Mouse (Mus musculus): Measurements from ENCODE around the gene Pacsin1. TPM values are rescaled to one million over a fixed set of nuclear protein-coding genes. Genes with fewer than 3 reads are reported as not detected.

Pacsin1 gene
- polyA plus RNA-seq, 2 experiments = 2.4 to 4.5 TPM

DNA sequence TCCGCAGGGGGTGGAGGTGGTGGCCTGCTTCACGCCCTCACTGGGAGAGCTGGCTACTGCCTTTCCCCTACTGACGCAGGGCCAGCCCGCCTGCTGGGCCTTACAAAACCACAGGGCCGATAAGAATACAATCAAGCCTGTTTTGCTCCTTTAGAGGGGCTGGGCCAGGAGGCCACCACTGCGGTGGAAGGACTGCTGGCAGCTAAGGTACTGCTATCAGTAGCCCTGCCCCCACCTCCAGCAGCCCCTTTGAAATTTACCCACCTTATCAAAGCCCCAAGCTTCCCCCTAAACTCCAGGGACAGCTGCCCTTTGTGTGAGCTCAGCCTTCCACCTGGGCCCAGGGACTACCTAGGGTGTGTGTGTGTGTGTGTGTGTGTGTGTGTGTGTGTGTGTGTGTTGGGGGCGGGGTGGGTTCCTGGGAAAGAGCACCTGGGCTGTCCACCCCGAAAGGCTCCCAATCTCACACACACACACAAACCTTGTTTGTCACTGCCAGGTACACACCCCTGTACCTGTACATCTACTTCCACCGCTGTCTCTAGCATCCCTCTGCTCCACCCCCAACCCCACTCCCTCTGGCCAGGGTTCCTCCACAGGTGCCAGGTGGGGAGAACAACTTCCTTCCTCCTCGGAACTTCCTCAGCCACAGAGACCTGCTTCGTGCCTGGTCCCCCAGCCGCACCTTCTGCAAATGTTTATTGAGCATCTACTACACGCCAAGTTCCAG, 79.2 kb downstream of the Pacsin1 start:
- 21% methylated on average over 13 of the region's 13 CpGs for WGBS
- no peak for TF ChIP-seq POLR2A (IDR thresholded peaks at IDR 0.05; ENCODE audit: borderline replicate concordance, extremely low read depth, insufficient read depth, insufficient read length)
- H3K9me3 ChIP-seq (ENCODE audit: control insufficient read depth, low read length) = no peaks in the 10 kb centered on the region
- H3K9ac ChIP-seq (ENCODE audit: low read depth, low read length, severe bottlenecking) = no peak overlapping the region
- no peak overlapping the region for H3K4me3 ChIP-seq (replicated peaks; ENCODE audit: low read length)
- ATAC-seq (ENCODE audit: low FRiP score, low read depth) (no peak), DNase-seq (ENCODE audit: low spot score) (no peak)
- no peaks in the 10 kb centered on the region for H3K27me3 ChIP-seq (ENCODE audit: control insufficient read depth, insufficient read depth, low read length)
- H3K4me2 ChIP-seq (replicated peaks; ENCODE audit: low read depth, low read length, severe bottlenecking) = no peak overlapping the region
- no peaks in the 10 kb centered on the region for H3K36me3 ChIP-seq (ENCODE audit: control insufficient read depth, insufficient read depth, low read length)
- no peaks in the 10 kb centered on the region for H3K4me1 ChIP-seq (ENCODE audit: control insufficient read depth, insufficient read depth, low read length)
- no peak overlapping the region for H3K27ac ChIP-seq (replicated peaks; ENCODE audit: low read depth, low read length)

DNA sequence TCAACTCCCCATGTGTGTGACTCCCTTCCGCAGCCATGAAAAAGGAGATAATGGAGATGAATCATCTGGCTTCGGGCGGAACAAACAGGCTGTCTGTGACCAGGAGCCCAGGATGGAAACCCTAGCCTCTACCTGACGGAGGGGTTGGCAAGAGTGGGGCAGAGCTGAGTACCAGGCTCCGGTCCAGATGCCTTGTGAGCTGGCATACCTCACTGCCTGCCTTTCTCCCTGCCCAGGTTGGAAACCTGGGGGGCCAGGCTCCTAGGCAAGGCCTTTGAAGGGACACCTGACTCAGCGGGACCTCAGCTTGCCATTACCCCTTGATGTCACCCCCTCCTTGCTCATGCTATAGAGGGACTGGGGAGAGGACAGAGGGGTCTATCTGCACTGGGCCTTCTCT, 85.7 kb downstream of the Pacsin1 start:
- Histone ChIP-seq H3K4me2 (replicated peaks; ENCODE audit: low read depth, low read length, severe bottlenecking) (no peak overlapping the region), H3K27me3 (ENCODE audit: control insufficient read depth, insufficient read depth, low read length) (no peaks in the 10 kb centered on the region), H3K9ac (ENCODE audit: low read depth, low read length, severe bottlenecking) (no peak overlapping the region), H3K36me3 (ENCODE audit: control insufficient read depth, insufficient read depth, low read length) (0 out of 2 replicates have a peak, but pooled peaks cover 7% of the 10 kb centered on the region), H3K9me3 (ENCODE audit: control insufficient read depth, low read length) (no peaks in the 10 kb centered on the region), H3K4me3 (replicated peaks; ENCODE audit: low read length) (no peak overlapping the region), H3K27ac (replicated peaks; ENCODE audit: low read depth, low read length) (no peak overlapping the region), H3K4me1 (ENCODE audit: control insufficient read depth, insufficient read depth, low read length) (no peaks in the 10 kb centered on the region)
- ATAC-seq (ENCODE audit: low FRiP score, low read depth) (no peak), DNase-seq (ENCODE audit: low spot score) (no peak)
- no peak for TF ChIP-seq POLR2A (IDR thresholded peaks at IDR 0.05; ENCODE audit: borderline replicate concordance, extremely low read depth, insufficient read depth, insufficient read length)
- WGBS = 89% methylated on average over 6 of the region's 6 CpGs

DNA sequence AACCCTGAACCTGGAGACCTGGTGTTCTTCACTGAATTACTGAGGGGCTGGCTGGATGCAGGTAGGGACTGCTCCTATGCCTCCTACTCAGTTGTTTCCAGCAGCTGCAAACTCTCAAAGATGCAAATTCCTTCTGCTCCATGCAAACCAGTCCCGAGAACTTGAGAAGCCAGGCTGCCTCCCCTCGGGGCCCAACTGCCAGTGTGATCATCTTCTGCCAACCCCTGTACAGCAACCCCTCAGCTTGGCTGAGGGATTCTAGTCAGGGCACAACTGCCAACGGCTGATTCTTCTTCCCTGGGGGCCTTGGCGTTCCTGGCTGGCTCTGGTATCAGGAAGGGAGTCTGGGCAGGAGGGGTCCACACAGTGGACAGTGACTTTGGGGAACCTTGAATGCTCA, 91.1 kb downstream of the Pacsin1 start:
- Histone ChIP-seq H3K9ac (ENCODE audit: low read depth, low read length, severe bottlenecking) (no peak overlapping the region), H3K27ac (replicated peaks; ENCODE audit: low read depth, low read length) (no peak overlapping the region), H3K4me2 (replicated peaks; ENCODE audit: low read depth, low read length, severe bottlenecking) (no peak overlapping the region), H3K9me3 (ENCODE audit: control insufficient read depth, low read length) (no peaks in the 10 kb centered on the region), H3K4me3 (replicated peaks; ENCODE audit: low read length) (no peak overlapping the region), H3K27me3 (ENCODE audit: control insufficient read depth, insufficient read depth, low read length) (no peaks in the 10 kb centered on the region), H3K36me3 (ENCODE audit: control insufficient read depth, insufficient read depth, low read length) (0 out of 2 replicates have a peak, but pooled peaks cover 17% of the 10 kb centered on the region), H3K4me1 (ENCODE audit: control insufficient read depth, insufficient read depth, low read length) (no peaks in the 10 kb centered on the region)
- ATAC-seq (ENCODE audit: low FRiP score, low read depth) (peak; percentile 19; the same call in 1 of the 2 replicates), DNase-seq (ENCODE audit: low spot score) (no peak)
- WGBS = 59% methylated on average over 4 of the region's 4 CpGs
- no peak for TF ChIP-seq POLR2A (IDR thresholded peaks at IDR 0.05; ENCODE audit: borderline replicate concordance, extremely low read depth, insufficient read depth, insufficient read length)

DNA sequence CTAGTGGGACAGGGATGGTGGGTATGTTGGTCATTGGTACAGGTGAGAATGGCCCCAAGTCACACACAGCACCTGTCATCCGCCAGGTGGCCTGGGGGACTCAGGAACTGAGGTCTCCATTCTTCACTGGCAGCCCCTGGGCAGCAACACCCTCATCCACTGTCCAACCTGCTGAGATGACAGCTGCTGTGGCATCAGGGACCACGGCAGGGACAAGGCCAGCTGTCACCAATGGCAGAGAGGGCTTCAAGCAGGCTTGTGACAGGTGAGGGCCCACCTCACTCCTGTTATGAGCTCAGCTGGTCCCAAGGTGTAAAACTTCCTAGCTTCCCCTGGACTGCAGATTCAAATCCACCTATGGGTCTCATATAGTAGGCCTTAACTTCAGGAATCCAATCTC, 92.8 kb downstream of the Pacsin1 start:
- no peak for DNase-seq (ENCODE audit: low spot score)
- no peak for ATAC-seq (ENCODE audit: low FRiP score, low read depth)
- no peak for TF ChIP-seq POLR2A (IDR thresholded peaks at IDR 0.05; ENCODE audit: borderline replicate concordance, extremely low read depth, insufficient read depth, insufficient read length)
- no peak overlapping the region for H3K27ac ChIP-seq (replicated peaks; ENCODE audit: low read depth, low read length)
- no peak overlapping the region for H3K4me3 ChIP-seq (replicated peaks; ENCODE audit: low read length)
- H3K27me3 ChIP-seq (ENCODE audit: control insufficient read depth, insufficient read depth, low read length) = no peaks in the 10 kb centered on the region
- 91% methylated on average over 2 of the region's 2 CpGs for WGBS
- H3K9me3 ChIP-seq (ENCODE audit: control insufficient read depth, low read length) = no peaks in the 10 kb centered on the region
- H3K36me3 ChIP-seq (ENCODE audit: control insufficient read depth, insufficient read depth, low read length) = peaks cover 33% of the 10 kb centered on the region; the same call in 1 of the 2 replicates
- H3K4me1 ChIP-seq (ENCODE audit: control insufficient read depth, insufficient read depth, low read length) = no peaks in the 10 kb centered on the region
- no peak overlapping the region for H3K9ac ChIP-seq (ENCODE audit: low read depth, low read length, severe bottlenecking)
- H3K4me2 ChIP-seq (replicated peaks; ENCODE audit: low read depth, low read length, severe bottlenecking) = no peak overlapping the region

DNA sequence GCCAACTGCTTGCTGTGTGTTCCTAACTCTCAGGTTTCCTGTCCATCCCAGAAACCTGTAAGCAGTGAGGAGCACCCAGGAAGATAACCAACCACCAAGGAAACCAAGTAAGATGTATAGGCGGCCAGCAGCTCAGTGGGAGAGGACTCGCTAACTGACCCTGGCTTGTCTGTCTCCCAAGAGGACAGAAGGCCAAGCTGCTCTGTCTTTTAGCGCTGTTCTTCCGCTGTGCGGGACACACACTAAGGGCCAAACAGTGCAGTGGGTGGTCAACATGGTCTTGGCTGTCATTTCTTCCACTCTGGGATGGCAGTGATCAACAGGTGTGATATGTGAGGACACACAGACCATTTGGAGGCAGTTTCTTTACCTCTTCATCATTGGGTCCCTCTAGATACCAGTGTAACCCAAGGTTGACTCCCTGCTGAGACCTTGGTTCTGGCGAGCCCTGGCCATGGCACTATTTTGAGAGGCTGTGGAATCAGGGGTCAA, 95.2 kb downstream of the Pacsin1 start:
- H3K36me3 ChIP-seq (ENCODE audit: control insufficient read depth, insufficient read depth, low read length) = peaks cover 29% of the 10 kb centered on the region; the same call in 1 of the 2 replicates
- WGBS = 94% methylated on average over 6 of the region's 6 CpGs
- no peak for TF ChIP-seq POLR2A (IDR thresholded peaks at IDR 0.05; ENCODE audit: borderline replicate concordance, extremely low read depth, insufficient read depth, insufficient read length)

More for the DNA sequence above, 95.2 kb downstream of the Pacsin1 start:
- no peak overlapping the region for H3K4me3 ChIP-seq (replicated peaks; ENCODE audit: low read length)
- H3K27ac ChIP-seq (replicated peaks; ENCODE audit: low read depth, low read length) = no peak overlapping the region
- no peak overlapping the region for H3K4me2 ChIP-seq (replicated peaks; ENCODE audit: low read depth, low read length, severe bottlenecking)
- H3K9ac ChIP-seq (ENCODE audit: low read depth, low read length, severe bottlenecking) = no peak overlapping the region
- DNase-seq (ENCODE audit: low spot score) (no peak), ATAC-seq (ENCODE audit: low FRiP score, low read depth) (no peak)
- no peaks in the 10 kb centered on the region for H3K4me1 ChIP-seq (ENCODE audit: control insufficient read depth, insufficient read depth, low read length)
- no peaks in the 10 kb centered on the region for H3K9me3 ChIP-seq (ENCODE audit: control insufficient read depth, low read length)
- H3K27me3 ChIP-seq (ENCODE audit: control insufficient read depth, insufficient read depth, low read length) = no peaks in the 10 kb centered on the region
